ENCODE assay signal across 9 mouse cellular contexts in genomic region chr3:31000018-31000407, GRCm38 (mm10). TPM values are rescaled to one million over a fixed set of nuclear protein-coding genes. Genes with fewer than 3 reads are reported as not detected.
DNase-seq lines count a peak whose midpoint lies in the region; ATAC-seq lines count a peak whose summit lies in the region.
"Had no signal": no experiment of that assay in that cellular context is flagged by ENCODE, and none has a peak within 500 bp of the region (broad histone marks: within the 10 kb centered on the region; RNA-seq: fewer than 3 reads in every experiment).

No protein-coding gene starts in this region.

- H3K9me3 ChIP-seq in midbrain, embryonic 10.5 days (replicated peaks), result 0 out of 2 replicates have a peak, but pooled peaks cover 8% of the 10 kb centered on the region
- H3K9me3 ChIP-seq in midbrain, embryonic 14.5 days (ENCODE audit: control insufficient read depth, low read length), result no peaks in the 10 kb centered on the region
- no peaks in the 10 kb centered on the region for H3K9me3 ChIP-seq in intestine, embryonic 14.5 days (ENCODE audit: control insufficient read depth, low read length)

- 38% methylated on average over 4 of the region's 4 CpGs for WGBS in midbrain, embryonic 10.5 days
- 37% methylated on average over 4 of the region's 4 CpGs for WGBS in midbrain, embryonic 14.5 days
- 20% methylated on average over 4 of the region's 4 CpGs for WGBS in intestine, embryonic 14.5 days

- no peak overlapping the region for H3K9ac ChIP-seq in midbrain, embryonic 14.5 days (replicated peaks; ENCODE audit: low read length)
- H3K9ac ChIP-seq in intestine, embryonic 14.5 days (ENCODE audit: low read length), result no peak overlapping the region

- ATAC-seq in midbrain, embryonic 14.5 days (ENCODE audit: low FRiP score, low TSS enrichment), result no peak
- ATAC-seq in intestine, embryonic 14.5 days (replicated peaks; ENCODE audit: low FRiP score, low TSS enrichment, low read depth), result no peak

- DNase-seq in adrenal gland, postnatal 14 days, result peak; percentile 7
- no peak for DNase-seq in adrenal gland, adult 8-10 months
- DNase-seq in midbrain, embryonic 10.5 days (ENCODE audit: low spot score), result no peak
- DNase-seq in midbrain, embryonic 14.5 days, result no peak
- DNase-seq in intestine, embryonic 14.5 days (ENCODE audit: low spot score), result peak; percentile 65
- DNase-seq in spleen, postnatal 36 days (ENCODE audit: low spot score in 2 of 2), result peak; percentile 32 to 45
- DNase-seq in layer of hippocampus, adult 9-10 months (ENCODE audit: low spot score), result no peak
- no peak for DNase-seq in cerebellum, postnatal 14 days
- DNase-seq: retina, postnatal 1 day had no signal

- peaks cover 18% of the 10 kb centered on the region for H3K36me3 ChIP-seq in midbrain, embryonic 10.5 days
- H3K36me3 ChIP-seq in midbrain, embryonic 14.5 days (ENCODE audit: control insufficient read depth, insufficient read depth, low read length), result no peaks in the 10 kb centered on the region
- H3K36me3 ChIP-seq in intestine, embryonic 14.5 days (ENCODE audit: control insufficient read depth, insufficient read depth, low read length), result no peaks in the 10 kb centered on the region

- no peak overlapping the region for H3K4me3 ChIP-seq in midbrain, embryonic 10.5 days
- H3K4me3 ChIP-seq in midbrain, embryonic 14.5 days (replicated peaks; ENCODE audit: low read depth, low read length), result no peak overlapping the region
- no peak overlapping the region for H3K4me3 ChIP-seq in intestine, embryonic 14.5 days (ENCODE audit: low read depth, low read length)

- peak overlapping the region; percentile 23 for H3K27ac ChIP-seq in midbrain, embryonic 10.5 days (replicated peaks)
- no peak overlapping the region for H3K27ac ChIP-seq in midbrain, embryonic 14.5 days (replicated peaks; ENCODE audit: low read depth, low read length)
- H3K27ac ChIP-seq in intestine, embryonic 14.5 days (ENCODE audit: low read depth), result peak overlapping the region; percentile 78

- no peaks in the 10 kb centered on the region; the same call in 1 of the 2 replicates for H3K27me3 ChIP-seq in midbrain, embryonic 10.5 days (ENCODE audit: low read depth, poor library complexity, severe bottlenecking)
- H3K27me3 ChIP-seq in midbrain, embryonic 14.5 days (ENCODE audit: control insufficient read depth, insufficient read depth, low read length), result no peaks in the 10 kb centered on the region
- H3K27me3 ChIP-seq in intestine, embryonic 14.5 days (replicated peaks; ENCODE audit: control insufficient read depth, insufficient read depth, low read length), result no peaks in the 10 kb centered on the region

- H3K4me2 ChIP-seq in midbrain, embryonic 14.5 days (ENCODE audit: low read length), result no peak overlapping the region
- peak overlapping the region; percentile 30 for H3K4me2 ChIP-seq in intestine, embryonic 14.5 days (ENCODE audit: low read length)

- H3K4me1 ChIP-seq in midbrain, embryonic 10.5 days, result peaks cover 38% of the 10 kb centered on the region
- H3K4me1 ChIP-seq in midbrain, embryonic 14.5 days (ENCODE audit: control insufficient read depth, insufficient read depth, low read length), result peaks cover 13% of the 10 kb centered on the region; the same call in 1 of the 2 replicates
- peaks cover 28% of the 10 kb centered on the region for H3K4me1 ChIP-seq in intestine, embryonic 14.5 days (replicated peaks; ENCODE audit: control insufficient read depth, insufficient read depth, low read length)

RNA-seq across cellular contexts. Expression of gene Prkci, which starts 4.5 kb away (rescaled TPM):
- 50.4 and 53.0 TPM in 2 replicates for total RNA-seq in adrenal gland, postnatal 14 days (2021)
- 10 to 100 TPM; 46.4 to 50.6 (median 50.1) TPM for total RNA-seq in adrenal gland, adult 8-10 months (2022)
- 31.0 and 31.7 TPM in 2 replicates for polyA plus RNA-seq in midbrain, embryonic 10.5 days (2016; fragmentation: Nextera tagmentation; extraction: Ambion mirVana)
- 19.3 and 34.4 TPM in 2 replicates for polyA plus RNA-seq in midbrain, embryonic 14.5 days (2014; fragmentation: Nextera tagmentation; extraction: Ambion mirVana)
- polyA plus RNA-seq in intestine, embryonic 14.5 days (2014; fragmentation: Nextera tagmentation; extraction: Ambion mirVana), result 48.0 and 51.8 TPM in 2 replicates

RNA-seq across cellular contexts. Expression of gene Phc3, which starts 30.8 kb away (rescaled TPM):
- total RNA-seq in adrenal gland, postnatal 14 days (2021), result 27.8 and 31.4 TPM in 2 replicates
- total RNA-seq in adrenal gland, adult 8-10 months (2022), result 10 to 100 TPM; 33.5 to 60.0 (median 42.9) TPM
- 3.9 and 4.5 TPM in 2 replicates for polyA plus RNA-seq in midbrain, embryonic 10.5 days (2016; fragmentation: Nextera tagmentation; extraction: Ambion mirVana)
- polyA plus RNA-seq in midbrain, embryonic 14.5 days (2014; fragmentation: Nextera tagmentation; extraction: Ambion mirVana), result 9.2 and 9.3 TPM in 2 replicates
- 8.8 and 9.1 TPM in 2 replicates for polyA plus RNA-seq in intestine, embryonic 14.5 days (2014; fragmentation: Nextera tagmentation; extraction: Ambion mirVana)

Comparison
In these comparisons a context has a peak if more than half of its experiments do, and no peak if none do; other contexts are left out.
1. DNase-seq: peak in adrenal gland, postnatal 14 days (single experiment), intestine, embryonic 14.5 days (single experiment) and spleen, postnatal 36 days (2 of 2); none in adrenal gland, adult 8-10 months (single experiment), midbrain, embryonic 10.5 days (single experiment), midbrain, embryonic 14.5 days (single experiment), layer of hippocampus, adult 9-10 months (single experiment) and cerebellum, postnatal 14 days (0 of 2).